Mouse (Mus musculus) thymus, postnatal 4 days (tissue): Measurements from ENCODE around the gene Nutm1.

Source experiments
- DNase-seq: peaks from one replicate; pipeline ENCODE4 v3.0.0; 2021

Gene Nutm1

DNA sequence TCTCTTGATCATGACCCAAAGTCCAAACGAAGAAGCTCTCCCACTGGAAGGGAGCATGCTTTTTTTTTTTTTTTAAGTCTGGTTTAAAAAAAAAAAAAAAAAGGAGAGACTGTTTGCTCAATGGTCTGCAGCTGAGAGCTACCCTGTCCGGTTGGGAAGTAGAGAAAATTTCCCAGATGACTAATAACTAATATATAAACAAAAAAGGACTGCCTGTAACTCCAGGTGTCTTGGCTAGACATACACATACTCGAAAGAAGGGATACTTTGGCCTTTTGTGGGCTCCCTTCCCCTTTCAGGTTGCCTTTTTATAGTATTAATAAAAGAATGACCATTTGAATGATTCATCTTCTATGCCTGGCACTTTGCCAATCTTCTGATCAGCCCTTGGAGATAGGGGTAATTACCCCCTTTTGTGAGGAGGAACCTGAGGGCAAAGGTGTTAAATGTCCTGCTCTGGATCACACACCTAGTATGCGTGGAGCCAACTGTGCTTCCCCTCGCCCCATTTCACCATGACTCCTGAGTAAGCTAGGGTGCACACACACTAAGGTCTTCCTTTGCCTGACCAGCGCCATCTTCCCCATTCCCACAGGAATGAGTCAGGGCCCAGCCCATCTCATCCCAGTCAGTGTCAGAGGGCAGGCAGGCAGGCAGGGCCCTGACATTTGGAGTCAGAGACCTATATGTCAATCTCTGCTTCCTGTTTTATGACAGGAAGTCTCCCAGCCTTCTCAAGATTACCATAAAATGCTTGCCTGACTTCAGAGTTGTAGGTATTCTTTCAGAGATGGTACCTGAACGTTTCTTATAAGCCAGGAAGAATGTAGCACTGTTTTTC, 4.2 kb downstream of the Nutm1 start:
- DNase-seq: no peak

DNA sequence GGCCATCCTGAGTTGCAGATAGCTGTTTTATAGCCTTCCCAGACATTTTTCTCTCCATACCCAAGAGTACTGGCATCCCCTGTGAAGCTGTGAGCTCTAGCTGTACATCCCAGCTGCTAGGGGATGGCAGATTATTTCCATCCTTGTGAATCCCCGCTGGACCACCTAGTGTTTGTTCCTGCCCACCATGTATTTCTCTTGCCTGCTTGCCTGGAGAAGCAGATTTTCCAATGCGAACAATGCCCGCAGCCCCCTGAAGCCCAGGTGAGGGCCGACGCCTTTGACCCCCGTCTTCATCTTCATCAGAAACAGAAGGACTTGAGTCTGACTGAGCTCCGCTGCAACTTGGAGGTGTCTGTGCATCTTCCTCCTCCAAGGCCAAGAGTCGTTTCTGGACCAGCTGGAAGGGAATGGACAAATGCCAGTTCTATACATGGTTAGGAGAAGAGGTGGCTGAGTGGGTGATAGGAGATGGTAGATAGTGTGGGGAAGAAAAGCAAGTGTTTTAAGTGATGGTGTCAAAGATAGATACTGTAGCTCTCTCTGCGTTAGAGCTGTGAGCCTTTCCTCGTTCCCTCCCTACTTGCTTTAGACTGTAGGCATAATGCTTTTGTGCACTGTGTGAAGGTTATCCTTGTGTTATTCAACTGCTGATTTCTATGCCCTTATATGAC, 9.2 kb downstream of the Nutm1 start:
- no peak for DNase-seq

DNA sequence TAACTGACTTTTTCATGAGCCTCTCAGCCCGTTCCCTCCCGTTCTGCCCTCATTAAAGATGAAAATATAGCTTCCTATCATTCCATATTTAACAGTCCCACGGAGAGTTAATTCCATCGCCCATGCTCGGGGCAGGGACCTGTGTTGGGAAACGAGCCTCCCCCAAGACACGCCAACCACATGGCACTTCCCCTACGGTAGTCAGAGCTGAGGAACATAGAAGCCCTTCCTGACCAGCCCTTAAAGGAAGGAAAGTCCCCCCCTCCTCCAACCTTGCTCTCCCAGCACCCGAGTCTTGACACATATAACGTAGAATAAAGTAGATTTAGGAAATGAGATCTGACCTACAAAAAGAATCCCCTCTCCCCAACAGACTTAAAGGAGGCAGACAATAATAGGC, 11.8 kb downstream of the Nutm1 start:
- DNase-seq: no peak

DNA sequence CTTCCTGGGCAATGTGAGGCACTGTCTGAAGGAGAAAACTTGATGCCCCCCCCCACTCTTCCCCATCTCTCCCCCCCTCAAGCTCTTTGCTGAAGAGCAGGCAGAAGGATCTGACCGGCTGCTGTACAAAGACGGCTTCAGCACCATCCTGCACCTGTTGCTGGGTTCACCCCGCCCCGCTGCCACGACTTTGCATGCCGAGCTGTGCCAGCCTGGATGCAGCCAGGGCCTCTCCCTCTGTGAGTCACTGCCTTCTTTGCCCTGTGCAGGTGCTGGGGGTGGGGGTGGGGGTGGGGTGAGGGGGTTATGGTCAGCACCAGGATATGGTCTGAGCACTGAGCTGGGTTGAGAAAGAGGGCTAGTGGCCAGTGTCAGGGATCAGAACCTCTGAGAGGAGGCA, 12.9 kb downstream of the Nutm1 start:
- no peak for DNase-seq

DNA sequence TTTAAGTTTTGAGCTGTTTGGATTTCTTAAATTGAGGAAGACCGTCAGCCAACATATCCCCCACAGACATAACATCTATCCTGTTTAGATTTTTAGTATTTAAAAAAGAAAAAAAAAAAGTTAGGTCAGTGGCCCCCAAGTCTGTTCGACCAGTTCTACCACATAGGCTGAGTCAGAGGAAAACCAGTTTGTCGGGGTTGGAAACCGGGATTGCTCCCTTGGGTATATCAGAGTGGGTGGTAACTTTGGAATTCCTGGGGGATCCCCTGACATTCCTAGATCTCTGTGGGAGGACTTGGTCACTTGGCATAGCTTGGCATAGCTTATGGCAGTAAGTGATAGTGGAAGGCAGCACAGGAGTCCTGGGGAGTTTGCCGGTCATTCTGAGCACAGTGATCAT, 13.8 kb downstream of the Nutm1 start:
- DNase-seq: no peak

DNA sequence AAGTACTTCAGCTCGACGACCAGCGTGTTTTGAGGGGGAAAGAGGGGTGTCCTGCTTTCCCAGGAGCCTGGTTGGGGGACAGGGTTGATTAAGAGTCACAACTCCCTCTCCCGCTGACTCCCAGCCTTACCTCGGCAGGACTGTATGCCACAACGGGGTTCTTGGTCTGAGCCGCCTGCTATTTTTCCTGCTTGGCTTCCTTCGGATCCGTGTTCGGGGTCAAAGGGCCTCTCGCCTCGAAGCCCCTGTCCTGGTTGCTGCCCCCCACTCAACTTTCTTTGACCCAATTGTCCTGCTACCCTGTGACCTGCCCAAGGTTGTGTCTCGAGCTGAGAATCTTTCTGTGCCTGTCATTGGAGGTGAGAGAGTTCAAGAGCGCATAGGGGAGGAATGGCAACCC, 17.3 kb downstream of the Nutm1 start:
- no peak for DNase-seq

DNA sequence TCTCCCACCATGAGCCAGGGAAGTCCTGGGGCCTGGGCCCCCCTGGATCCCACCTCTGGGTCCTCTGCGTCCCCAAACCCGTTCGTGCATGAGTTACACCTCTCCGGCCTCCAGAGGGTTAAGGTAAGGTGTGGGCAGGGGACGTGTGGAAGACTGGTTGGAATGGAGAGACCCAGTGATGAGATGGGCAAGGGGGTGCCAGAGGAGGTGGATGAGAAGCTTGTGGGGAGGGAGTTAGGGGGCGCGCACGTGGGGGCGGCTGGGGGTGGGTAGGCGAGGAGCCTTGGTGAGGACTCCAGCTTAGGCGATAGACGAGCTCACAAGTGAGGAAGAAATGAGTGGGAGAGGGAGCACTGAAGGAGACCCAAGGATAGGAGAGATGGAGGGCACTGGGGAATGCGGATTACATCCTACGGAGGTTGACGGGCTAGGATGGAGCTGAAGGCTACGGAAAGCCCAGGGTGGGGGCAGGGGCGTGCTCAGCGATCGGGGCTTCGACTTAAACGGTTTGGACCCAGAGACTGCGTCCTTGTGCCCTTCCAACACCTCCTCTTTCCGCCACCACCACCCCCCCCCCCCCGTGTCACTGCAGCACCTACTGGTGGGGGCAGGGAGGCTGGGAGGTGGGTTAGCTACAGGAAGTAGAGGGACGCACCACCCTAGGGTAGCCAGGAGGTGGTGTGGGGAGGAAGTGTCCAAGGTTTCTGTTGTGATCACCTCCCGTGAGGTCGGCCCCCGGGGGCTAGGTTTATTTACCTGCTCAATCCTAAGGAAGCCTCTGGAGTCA, 19.0 kb downstream of the Nutm1 start:
- DNase-seq: peak; percentile 54

DNA sequence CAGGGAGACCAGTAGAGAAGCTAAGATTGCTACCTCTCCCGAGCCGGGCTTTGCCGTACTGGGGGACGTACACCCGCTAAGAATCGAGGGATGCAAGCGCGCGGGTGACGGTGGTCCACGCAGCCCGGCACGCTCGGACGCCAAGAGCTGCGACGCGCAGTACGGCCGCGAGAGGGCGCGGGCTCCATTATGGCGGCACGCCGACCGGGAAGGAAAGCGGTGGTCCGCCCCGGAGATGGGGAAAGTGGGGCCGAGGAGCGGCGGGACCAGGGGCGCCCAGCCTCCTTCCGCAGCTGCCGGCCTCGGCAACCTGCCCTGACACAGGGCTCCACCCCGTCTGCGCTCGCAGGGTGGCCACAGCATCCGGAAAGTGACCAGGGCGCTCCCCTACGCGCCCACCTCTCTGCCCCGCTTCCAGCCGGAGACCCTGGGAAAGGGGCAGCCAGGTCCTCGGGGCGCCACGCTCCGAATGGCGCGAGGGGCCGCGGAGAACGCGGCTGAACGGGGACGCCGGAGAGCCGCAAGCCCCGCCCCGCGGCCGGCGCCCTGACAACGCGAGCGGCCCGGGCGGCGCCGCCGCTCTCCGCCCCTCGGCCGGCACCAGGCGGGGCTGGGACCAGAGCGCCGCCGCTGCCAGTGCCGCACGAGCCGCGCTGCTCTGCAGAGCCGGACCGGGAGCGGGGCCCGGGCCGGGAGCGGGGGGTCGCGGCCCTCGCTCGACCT, 19.7 kb downstream of the Nutm1 start, which contains the start of gene Lpcat4:
Gene Lpcat4 (plus strand): TSS at position 257 of the 723 bp plus-strand sequence.
- peak; percentile 94 for DNase-seq

DNA sequence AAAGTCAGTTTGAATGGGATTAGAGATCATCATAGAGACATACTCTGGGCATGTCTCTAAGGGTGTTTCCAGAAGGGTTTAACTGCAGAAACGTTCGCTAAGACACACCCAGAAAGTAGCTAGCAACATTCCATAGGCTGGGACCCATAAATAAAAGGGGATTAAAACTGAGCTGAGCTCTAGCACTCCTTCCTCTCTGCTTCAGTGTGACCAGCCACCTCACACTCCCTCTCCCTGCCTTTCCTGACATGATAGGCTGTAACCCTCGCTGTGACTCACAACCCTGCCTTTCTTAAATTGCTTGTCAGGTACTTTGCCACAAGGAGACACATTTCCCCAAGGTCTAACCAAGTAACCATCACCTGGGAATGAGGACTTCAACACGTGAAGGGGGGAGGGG, 21.1 kb downstream of the Nutm1 start:
- no peak for DNase-seq

DNA sequence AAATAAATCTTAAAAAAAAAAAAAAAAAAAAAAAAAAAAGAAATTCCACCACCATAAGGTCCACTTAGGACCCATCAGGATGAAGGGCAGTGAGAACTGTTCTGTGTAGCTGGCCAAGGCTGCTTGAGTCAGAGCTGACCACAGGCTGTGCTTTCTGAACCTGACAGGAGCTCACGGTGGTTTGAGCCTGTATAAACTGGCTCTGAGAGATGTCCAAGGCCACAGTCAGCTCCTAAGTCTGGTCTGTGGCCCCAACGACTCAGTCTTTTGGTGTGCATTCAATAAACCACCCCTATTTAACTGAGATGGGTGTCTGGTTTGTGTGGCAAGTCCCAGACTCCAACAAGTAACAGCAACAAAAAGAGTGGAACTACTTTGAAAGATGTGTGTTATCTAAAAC, 22.5 kb downstream of the Nutm1 start:
- DNase-seq: no peak

DNA sequence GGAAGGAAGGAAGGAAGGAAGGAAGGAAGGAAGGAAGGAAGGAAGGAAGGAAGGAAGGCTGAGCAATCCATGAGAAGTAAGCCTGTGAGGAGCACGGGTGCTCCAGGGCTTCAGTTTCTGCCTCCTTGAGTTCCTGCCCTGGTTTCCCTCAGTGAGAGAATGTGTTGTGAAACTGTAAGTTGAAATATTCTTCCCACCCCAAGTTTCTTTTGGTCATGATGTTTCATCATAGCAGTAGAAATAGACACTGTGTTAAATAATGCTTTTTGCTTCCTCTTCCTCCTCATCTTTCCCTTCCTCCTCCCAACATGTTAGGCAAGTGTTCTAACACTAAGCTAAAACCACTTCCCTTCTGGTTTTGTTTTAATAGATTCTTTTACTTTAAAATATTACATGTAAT, 26.5 kb downstream of the Nutm1 start:
- no peak for DNase-seq

DNA sequence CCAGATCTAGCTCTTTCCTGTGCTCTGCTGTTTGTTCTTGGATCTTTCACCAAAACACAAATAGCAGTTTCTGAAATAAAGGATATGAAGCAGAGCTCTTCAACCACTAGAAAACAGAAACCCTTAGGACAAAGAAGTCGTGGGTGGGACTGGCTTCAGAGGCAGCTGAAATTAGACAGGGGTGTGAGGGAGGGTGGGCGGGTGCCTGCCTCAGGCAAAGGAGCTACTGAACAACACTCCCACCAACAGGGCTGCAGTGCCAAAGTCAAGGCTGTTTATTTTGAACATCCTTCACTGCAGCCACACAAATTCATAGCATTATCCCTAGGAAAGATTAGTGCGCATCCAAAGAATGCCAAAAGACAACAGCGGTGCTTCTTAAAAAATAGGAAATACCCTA, 34.7 kb downstream of the Nutm1 start:
- no peak for DNase-seq

DNA sequence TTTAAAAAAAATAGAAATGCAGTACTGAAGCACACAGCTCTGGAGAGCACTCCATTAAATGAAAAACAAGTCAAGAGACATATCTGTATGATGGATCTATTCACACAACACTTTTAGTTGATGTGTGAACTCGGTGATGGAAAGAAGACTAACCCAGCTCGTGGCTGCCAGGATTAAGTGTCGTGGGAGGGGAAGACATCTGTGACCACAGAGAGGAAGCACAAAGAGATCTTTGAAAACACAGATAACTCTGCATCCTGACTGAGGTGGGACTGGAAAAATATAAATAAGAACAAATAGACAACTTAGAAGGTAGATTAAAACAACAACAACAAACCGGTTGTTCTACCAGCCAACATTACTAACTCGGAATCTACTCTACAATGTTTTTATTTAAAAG, 36.5 kb downstream of the Nutm1 start:
- no peak for DNase-seq

DNA sequence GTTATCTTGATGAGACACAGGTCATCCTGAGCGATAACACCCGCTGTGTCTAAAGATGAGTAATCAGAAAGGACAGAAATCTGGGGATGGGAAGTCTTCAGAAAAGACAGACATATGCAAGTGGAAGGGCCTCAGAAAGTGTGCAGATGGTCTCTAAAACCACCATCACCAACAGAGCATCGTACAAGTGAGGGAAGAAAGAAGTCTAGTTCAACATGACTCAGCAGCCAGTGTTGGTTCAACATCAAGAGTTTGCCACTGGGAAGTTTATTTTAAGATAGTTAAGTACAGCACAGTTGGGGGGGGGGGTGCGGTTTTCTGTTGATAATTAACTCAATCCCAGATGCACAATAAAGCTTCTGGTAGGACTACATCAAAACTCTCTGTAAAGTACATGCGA, 38.2 kb downstream of the Nutm1 start:
- DNase-seq: no peak

DNA sequence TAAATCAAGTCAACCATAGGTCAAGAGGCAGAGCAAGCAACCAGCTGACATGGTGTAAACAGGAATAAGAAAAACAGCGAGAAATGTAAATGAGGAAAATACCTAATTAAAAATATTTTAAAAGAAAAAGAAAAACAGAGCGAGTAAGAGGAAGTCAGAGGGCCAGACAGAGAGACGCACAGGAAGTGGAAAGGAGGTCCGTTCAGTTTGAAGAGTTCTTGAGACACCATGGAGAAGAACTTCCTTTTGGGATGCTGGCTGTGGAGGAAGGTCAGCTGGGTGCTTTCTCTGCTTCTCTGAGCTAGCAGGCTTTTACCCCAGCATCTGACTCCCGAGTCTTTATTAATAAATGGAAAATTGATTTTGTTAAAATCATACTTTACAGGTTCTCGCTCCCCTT, 41.5 kb downstream of the Nutm1 start:
- DNase-seq: no peak

DNA sequence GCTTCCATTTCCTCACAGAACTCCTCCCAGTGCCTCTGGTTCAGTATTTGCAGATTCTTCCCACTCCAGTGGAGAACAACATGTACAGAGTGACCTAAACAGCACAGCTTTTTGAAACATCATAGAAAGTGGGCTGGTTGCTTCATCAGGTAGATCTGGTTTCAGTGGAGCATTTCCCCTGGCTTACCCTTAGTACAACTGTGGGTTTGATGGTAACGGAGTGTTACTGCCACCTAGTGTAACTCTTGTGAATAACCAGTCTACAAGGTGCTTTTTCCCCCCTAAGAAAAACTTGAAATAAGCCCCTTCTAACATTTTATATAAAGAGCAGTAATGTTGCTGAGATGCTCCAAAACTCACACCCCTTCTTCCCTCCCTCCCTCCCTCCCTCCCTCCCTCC, 43.1 kb downstream of the Nutm1 start:
- no peak for DNase-seq

DNA sequence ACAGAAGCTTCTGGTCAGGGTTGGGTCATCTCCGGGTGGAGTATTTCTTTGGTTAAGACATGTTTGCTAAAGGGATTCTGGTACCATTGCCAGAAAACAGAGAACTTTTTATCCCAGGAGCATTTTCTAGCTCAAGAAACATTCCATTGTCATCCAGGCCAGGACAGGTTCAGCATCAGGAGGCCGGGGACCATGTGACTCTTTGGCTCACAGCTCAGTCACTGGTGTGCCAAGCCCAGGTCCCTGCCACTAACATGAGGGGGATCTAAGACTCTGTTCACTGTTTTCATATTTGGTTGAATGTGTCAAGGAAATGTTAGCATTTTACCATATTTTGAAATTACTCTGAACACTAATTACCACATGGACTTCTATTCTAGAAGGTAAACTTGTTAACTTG, 48.4 kb downstream of the Nutm1 start:
- DNase-seq: no peak

DNA sequence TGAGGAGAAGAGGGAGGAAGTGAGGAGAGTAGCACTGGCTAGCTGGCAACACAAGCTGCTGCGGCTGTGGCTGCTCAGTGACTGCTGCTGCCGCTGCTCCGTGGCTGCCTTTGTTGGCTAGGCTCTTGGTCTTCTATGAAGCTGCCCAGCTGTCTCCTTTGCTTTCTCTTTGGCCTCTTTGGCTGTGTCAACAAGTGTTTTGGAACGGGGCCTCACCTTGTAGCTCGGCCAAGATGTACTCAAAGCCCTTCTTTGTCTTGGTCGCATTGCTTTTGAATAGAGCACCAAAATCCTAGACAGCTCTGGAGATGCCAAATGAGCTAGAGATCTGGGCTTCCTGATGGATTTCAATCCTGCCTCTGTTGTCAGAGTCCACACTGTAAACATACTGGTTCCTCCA, 48.9 kb downstream of the Nutm1 start:
- no peak for DNase-seq

DNA sequence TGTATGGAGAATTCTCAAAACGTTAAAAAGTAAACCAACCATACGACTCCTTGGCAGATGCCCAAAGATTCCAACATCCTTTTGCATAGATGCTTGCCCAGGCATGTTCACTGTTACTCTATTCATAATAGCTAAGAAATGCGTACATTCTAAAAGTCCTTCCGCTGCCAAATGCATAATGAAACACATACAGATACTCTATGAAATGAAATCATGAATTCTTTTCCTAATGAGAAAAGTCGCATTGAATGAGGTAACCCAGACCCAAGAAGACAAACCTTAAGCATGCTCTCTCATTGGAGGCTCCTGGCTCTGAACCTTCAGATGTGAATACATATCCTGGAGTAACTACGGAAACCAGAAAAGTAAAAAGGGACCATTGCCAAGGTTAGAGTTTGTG, 56.0 kb downstream of the Nutm1 start:
- DNase-seq: no peak
